Mouse (Mus musculus): ENCODE results near the gene Man2a1. TPM values are rescaled to one million over a fixed set of nuclear protein-coding genes. Genes with fewer than 3 reads are reported as not detected.

Man2a1 gene
- 1 to 10 TPM; 6.0 to 7.4 TPM for total RNA-seq (2021)
- long read RNA-seq, experiment 1, partial matches to known transcripts: 0 of 1 reads
- long read RNA-seq, experiment 1, other reads (novel, unspliced or antisense): 1 of 1 reads
- long read RNA-seq, experiment 2: 0 reads

- DNase-seq (ENCODE audit: low spot score): peak; percentile 84
Observed at GRCm38 (mm10) chr17:64600372-64601090, at the start of gene Man2a1. Gene Man2a1 (plus strand): TSS chr17:64600736.

DNA sequence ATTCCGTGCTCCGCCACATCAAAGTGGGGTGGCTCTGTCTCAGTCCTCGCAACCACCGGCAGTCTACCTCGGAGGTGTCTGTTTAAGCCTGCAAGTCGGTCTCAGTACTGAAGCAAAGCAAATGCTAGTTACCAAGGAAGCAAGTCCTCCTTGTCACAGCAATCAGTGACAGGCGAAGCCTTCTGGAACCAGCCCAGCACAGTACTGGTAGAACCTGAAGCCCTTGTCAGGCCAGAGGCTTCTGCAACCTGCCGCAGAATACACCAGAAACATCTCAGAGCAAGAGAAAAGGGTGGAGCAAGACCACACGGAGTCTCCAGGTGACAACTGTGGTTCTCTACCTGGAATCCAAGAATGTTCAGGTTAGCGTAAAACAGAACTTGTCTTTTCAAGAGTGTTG, 47.2 kb upstream of the Man2a1 start:
- DNase-seq (ENCODE audit: low spot score): no peak

DNA sequence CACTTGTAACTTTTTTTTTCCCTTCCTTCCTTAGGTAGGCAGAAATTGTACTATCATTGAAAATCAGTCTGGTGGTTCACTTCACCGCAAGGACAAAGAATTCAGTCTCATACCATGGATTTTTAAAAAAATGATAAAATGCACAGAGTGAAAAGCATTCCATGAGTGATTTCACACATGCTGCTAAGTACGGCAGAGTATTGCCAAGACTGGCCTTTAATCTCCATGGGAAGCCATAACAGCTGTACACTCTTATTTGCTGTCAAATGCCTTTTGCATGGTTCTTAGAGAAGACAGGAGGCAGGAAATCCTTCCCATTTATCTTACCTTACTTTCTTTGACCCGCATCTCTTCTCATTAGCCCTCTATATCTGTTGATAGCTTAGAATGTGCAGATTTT, 45.6 kb upstream of the Man2a1 start:
- no peak for DNase-seq (ENCODE audit: low spot score)

GRCm38 (mm10) chr17:64556661-64557445, 43.7 kb upstream of the Man2a1 start:
- DNase-seq (ENCODE audit: low spot score): no peak

- DNase-seq (ENCODE audit: low spot score): peak; percentile 3
Observed at GRCm38 (mm10) chr17:64558994-64559540, 41.5 kb upstream of the Man2a1 start.

- no peak for DNase-seq (ENCODE audit: low spot score)
Observed at GRCm38 (mm10) chr17:64566435-64566834, 34.1 kb upstream of the Man2a1 start.

- DNase-seq (ENCODE audit: low spot score): no peak
Observed at GRCm38 (mm10) chr17:64567546-64567945, 33.0 kb upstream of the Man2a1 start.

GRCm38 (mm10) chr17:64573981-64574380, 26.6 kb upstream of the Man2a1 start:
- no peak for DNase-seq (ENCODE audit: low spot score)

DNA sequence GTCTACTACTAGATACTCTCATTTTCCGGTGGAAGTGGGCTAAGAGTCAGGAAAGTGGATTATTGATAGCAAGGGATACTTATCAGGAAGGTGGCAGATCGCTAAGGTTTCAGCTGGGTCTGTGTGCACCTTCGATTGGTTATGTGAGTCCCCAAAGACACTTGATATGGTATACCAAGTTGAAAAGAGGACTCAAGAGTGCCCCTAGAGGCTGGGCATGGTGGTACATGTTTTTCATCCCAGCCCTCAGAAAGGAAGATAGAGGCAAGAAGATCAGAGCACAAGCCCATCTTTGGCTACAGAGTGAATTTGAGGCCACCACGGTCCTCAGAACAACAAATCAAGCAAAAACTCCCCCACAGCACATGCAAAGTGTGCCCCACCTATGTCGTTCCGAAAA, 25.3 kb upstream of the Man2a1 start:
- no peak for DNase-seq (ENCODE audit: low spot score)

- no peak for DNase-seq (ENCODE audit: low spot score)
Observed at GRCm38 (mm10) chr17:64577485-64577884, 23.1 kb upstream of the Man2a1 start.

DNA sequence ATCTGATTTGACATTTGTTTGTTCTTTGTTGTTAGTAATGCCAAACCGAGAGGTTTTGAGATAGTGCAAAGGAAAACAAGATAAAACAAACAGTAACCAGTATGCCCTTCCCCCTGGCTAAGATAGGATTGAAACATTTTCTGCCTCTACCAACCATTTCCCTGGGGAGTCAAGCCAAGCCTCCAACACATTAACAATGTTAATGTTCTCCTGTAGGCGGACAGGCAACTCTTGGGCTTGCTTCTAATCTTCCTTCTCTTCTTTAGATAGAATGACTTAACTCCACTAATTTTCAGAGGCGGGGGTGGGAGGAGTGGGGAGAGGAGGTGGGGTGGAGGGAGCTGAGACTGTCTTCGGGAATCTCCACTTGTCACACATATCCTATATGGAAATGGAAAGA, 22.2 kb upstream of the Man2a1 start:
- no peak for DNase-seq (ENCODE audit: low spot score)

DNA sequence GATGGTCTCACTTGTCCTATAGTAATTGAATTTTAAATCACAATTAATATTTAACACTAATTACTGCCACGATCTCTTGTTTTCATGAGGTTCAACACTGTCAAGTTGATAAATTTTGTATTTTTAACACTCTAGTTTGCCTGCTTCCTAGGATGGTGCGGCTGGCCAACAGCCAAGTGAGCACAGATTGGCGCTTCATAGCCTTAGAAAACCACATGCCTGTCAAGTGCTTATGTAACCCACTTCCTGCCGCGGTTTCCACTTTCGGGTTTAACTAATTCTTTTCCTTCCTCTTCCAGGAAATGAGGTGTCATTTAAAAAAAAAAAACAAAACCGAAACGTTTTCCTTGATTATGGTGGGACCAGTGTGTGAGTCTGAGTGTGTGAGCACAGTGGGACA, 20.8 kb upstream of the Man2a1 start:
- DNase-seq (ENCODE audit: low spot score): no peak

GRCm38 (mm10) chr17:64581133-64581532, 19.4 kb upstream of the Man2a1 start:
- DNase-seq (ENCODE audit: low spot score): no peak

GRCm38 (mm10) chr17:64581962-64582361, 18.6 kb upstream of the Man2a1 start:
- no peak for DNase-seq (ENCODE audit: low spot score)

DNA sequence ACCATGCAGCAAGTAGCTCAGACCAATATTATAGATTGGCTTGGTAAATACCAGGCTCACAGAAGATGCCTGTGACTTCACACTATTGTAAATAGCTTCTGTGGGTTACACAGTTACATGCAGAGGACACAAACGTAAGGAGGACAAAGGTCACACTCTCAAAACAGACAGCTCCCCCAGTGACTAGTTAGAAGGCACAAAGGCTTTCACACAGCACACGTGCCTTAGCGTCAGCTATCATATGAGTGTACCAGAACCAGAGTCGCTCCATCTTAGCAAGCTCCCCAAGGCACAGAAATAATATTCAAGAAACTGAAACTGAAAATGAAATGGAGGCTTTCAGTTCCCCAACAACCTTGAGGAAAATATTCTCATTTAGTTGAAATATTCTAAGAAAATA, 10.1 kb upstream of the Man2a1 start:
- no peak for DNase-seq (ENCODE audit: low spot score)

DNA sequence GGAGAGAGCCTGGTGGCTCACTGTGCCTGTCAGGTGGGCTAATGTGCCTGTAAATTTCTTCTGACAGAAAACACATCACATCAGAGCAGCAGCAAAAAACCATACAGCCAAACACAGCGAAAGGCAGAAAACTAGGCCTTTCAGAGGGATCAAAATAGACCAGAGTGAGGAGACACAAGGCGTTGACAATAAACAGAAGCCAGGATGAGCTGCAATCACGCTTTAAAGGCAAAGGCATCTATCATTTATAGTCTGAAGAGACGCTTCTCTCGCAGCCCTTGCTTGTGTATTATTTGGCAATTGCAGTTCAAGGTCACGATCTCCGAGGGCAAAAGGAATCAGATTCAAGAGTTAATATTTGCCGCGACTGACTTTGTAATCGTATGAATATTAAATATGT, 9.2 kb upstream of the Man2a1 start:
- DNase-seq (ENCODE audit: low spot score): no peak

- no peak for DNase-seq (ENCODE audit: low spot score)
Observed at GRCm38 (mm10) chr17:64592355-64592754, 8.2 kb upstream of the Man2a1 start.

DNA sequence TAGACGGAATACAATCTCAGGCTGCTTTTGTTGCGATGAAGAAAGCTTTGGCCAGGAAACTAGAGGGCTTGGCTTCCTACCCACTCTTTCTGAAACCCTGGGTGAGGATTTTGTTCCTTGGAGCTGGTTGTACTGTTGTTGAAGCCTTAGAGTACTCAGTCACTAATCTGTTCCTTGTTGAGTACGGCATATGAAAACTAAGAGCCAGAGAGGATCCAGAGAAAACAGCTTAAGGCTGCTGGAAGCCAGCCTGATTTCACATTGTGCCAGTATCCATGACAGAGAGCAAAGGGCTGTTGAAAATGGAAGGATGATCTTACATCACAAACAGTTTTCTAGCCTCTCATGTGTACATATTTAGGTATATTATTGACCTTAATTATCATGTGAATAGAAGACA, 7.7 kb upstream of the Man2a1 start:
- DNase-seq (ENCODE audit: low spot score): peak; percentile 12

- DNase-seq (ENCODE audit: low spot score): no peak
Observed at GRCm38 (mm10) chr17:64597770-64598169, 2.8 kb upstream of the Man2a1 start.

GRCm38 (mm10) chr17:64599916-64600315, 620 bp upstream of the Man2a1 start:
- no peak for DNase-seq (ENCODE audit: low spot score)

GRCm38 (mm10) chr17:64601091-64601750, 685 bp downstream of the Man2a1 start:
- DNase-seq (ENCODE audit: low spot score): peak; percentile 58
